Mouse (Mus musculus) left cerebral cortex, postnatal 4 days (tissue): ENCODE measurements around the gene Kif6. TPM values are rescaled to one million over a fixed set of nuclear protein-coding genes. Genes with fewer than 3 reads are reported as not detected.

Experiments
- DNase-seq: peaks from one replicate; pipeline ENCODE4 v3.0.0-alpha.2; 2022
- intact Hi-C: fragments of 180-260 bp; cut with DNase I; formaldehyde crosslinking; loops from one replicate; pipeline ENCODE4 v1.15.1; 2025
- total RNA-seq, 2 experiments: library from RNA; stranded (reverse); gene quantifications; 2 replicates each; pipeline ENCODE4 v1.2.3; 2021

Kif6 gene
- total RNA-seq, 2 experiments from 2014 or later, result 1.6 to 2.3 TPM

DNA sequence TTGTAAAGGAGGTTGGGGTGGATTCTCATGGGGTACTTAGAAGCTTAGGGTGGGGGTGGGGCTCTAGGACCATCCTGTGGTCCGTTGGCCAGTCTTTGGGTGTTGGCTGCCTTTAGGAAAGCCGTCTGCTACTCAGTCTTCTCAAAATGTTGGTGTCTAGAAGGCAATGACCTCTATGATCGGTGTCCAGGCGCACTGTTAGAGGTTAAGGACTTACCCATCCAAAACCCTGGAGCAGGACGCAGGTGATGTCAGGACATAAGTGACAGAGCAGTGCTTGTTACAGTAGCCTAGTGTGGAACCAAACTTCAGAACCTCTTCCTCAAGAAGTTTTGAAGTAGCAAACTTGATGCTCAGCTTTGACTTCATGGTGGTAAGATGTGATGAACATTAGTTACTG, 170.9 kb downstream of the Kif6 start:
- DNase-seq, result no peak
- intact Hi-C loops, result no loop called here

DNA sequence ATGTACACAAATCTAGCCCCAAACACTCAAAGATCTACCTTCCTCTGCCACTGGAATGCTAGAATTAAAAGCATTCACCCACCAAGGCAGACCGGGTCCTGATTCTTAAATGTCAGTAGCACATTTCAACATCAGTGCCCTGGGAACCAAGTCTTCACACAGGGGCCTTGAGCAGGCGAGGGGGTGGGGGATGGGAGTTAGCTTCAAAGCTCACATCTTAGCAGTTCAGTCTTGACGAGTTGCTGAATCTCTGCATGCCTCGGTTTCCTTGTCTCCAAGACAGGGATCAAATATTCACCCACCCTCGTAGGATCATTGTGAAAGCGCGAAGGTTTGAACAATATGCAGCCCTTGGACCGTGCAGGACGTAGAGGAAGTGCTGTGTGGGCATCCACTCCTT, 172.4 kb downstream of the Kif6 start:
- no peak for DNase-seq

DNA sequence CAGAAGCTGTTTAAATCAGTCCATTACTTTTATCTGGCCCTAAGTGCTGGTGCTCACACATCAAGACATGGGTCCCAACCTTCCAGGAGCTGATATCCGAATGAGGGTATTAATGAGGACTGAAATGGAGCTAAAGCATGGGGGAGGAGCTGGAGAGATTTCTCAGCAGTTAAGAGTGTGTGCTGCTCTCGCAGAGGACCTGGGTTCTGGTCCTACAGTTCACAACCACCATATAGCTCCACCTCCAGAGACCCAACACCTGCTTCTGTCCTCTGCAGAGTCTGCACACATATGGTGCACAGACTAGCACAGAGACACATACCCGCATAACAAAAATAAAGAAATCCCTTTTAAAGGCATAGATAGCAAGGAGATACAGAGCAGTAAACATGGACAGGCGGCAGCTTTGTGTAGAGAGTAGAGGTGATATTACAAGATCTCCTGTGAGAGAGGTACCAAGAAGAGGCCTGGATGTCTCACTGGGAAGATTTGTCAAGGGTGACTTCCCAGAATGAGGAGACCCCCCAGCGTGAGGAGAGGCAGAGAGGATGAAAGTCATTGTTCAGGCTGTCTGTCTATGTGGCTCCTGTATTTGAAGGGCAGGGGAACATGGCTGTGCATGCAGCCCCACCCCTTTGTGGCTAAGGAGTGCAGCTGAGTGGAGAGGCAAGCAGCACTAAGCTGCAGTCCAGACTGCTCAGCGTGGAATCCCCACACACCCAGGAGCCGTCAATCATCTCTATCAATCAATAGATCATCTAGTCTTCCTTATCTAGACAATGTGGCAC, 173.4 kb downstream of the Kif6 start:
- intact Hi-C loops, result no loop called here
- no peak for DNase-seq

More for the DNA sequence above, 172.4 kb downstream of the Kif6 start:
- intact Hi-C loops, result no loop called here

DNA sequence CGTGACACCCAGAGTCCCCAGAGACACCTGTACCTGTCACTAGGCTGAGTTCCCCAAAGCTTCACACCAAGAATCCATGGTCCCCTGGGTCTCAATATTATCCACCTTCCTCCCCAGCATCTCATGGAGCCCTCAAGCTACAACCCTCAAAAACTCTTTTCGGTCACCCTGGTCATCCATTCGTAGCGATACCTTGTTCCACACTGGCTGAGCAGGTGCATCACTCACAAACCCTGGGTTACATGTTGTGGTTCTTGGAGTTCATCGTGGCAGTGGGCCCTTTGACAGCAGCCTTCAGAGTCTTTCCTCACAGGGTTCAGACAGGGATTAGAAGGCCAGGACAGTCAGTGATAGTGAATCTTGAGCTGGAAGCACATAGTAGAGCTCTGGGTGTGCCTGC, 176.6 kb downstream of the Kif6 start:
- DNase-seq, result no peak

DNA sequence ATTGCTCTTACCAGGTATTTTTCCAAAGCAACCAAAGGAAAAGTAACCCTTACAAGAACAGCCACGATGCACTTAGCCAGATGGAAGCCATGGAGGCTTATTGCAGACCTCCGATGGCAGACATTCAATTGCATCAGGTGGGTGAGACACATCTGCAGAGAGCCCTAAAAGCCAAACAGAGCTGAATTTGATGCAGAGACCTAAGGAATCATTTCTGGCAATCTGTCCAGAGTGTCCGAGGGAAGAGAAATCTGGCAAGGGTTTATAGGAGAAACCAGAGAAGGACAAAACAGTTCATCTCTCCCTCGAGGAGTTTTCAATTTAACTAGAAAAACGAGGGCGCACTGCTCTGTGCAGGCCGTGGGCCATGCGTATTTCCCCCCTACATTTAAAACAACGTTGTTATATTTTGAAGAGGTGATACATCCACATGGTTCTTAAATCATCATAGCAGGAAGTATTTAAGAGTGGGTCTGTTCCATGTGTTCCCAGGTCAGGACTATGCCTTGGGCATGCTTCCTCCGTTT, 177.3 kb downstream of the Kif6 start:
- no peak for DNase-seq
- intact Hi-C loops, result no loop called here

More for the DNA sequence above, 176.6 kb downstream of the Kif6 start:
- intact Hi-C loops, result no loop called here

GRCm38 (mm10) chr17:49792946-49793345, 178.0 kb downstream of the Kif6 start:
- no peak for DNase-seq
- intact Hi-C loops, result no loop called here

GRCm38 (mm10) chr17:49793965-49794364, 179.0 kb downstream of the Kif6 start:
- DNase-seq, result no peak
- intact Hi-C loops, result no loop called here

GRCm38 (mm10) chr17:49795241-49795640, 180.3 kb downstream of the Kif6 start:
- DNase-seq, result no peak
- intact Hi-C loops, result no loop called here

GRCm38 (mm10) chr17:49796116-49796515, 181.2 kb downstream of the Kif6 start:
- intact Hi-C loops, result no loop called here

DNA sequence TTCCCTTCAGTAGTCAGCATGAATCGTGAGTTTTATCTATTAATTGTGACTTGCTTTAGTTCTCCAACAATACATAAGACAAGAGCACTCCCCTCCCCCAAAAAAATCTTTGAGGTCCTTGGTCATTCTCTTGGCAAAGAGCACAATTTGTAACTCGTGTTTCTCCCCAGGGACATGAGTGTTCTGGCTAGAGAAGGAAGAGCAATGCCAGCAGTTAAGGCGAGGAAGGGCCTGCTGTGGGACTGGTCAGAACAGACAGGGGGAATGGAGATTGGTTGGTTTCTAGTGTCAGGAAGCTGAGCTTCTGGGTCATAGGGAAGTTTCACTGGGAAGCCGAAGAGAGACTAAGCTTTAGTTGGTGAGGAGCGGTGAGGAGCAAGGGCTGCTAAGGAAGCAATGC, 184.2 kb downstream of the Kif6 start:
- intact Hi-C loops, result no loop called here
- DNase-seq, result no peak

More at GRCm38 (mm10) chr17:49796116-49796515, 181.2 kb downstream of the Kif6 start:
- no peak for DNase-seq

DNA sequence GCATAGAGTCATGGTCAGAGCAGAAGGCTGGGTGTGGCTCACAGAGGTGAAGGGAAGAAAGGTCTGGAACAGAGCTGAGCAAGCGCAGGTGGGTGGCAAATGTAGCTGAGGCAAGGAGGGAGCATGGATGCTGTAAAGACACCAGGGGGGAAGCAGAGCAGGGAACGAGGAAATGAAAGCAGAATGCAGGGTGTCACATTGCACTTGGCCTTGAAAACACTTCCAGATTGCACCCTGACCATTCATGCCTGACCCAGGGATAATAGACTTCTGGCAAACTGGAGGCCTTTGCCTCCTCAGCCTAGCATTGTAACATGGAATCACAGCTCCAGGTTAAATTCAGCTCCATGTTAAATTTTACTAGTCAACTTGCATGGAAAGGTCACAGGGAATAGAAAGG, 185.2 kb downstream of the Kif6 start:
- intact Hi-C loops, result no loop called here
- DNase-seq, result no peak

DNA sequence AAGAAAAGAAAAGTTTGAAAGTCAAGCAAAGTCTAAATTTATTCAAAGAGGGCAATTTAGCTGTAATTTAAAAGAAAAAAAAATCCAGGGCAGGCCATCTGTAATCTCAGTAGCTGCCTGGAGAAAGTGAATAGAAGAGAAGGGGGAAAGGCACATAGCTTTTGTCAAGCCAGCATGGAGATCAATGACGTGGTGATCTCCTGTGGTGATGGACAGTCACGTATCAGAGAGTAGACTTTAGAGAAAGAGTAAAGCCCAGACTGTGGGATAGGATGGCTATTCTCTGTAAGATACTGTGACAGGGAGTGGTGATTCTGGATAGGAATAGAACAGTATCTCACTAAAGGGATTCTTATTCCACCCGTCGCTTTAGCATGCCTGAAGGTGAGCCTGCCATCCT, 192.5 kb downstream of the Kif6 start:
- DNase-seq, result no peak
- intact Hi-C loops, result no loop called here

GRCm38 (mm10) chr17:49808712-49809343, 193.9 kb downstream of the Kif6 start:
- intact Hi-C loops, result no loop called here
- DNase-seq, result no peak

DNA sequence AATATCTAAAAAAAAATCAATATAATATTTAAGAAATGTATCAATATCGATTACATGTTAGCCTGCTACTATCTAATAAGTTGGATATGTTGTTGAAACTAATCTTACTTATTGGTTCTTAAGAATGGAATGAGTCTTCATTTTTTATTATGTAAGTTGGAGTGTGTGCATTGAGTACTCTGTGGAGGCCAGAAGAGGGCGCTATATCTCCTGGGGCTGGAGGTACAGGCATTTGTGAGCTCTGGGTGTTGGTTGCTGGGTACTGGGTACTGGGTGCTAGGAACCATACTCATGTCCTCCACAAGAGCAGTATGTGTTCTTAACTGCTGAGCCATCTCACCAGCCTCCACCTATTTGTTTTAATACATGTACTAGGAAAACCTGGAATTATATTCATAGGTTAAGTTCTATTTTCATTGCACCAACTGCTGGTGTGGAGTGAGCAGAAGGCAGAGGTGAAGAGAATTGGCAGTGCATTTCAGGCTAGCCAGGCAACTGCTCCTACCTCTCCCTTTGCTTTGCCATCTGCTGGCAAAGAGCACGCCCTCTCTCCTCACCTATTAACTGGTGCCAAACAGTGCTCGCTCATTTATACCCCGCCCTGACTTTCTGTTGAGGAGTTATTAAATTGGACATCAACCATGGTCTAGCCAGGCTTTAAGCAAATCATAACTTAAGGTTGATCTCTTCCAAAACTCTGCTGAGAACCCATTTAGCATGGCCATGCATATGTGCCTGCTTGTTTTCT, 199.1 kb downstream of the Kif6 start:
- DNase-seq, result peak; percentile 31
- intact Hi-C loops, result no loop called here

DNA sequence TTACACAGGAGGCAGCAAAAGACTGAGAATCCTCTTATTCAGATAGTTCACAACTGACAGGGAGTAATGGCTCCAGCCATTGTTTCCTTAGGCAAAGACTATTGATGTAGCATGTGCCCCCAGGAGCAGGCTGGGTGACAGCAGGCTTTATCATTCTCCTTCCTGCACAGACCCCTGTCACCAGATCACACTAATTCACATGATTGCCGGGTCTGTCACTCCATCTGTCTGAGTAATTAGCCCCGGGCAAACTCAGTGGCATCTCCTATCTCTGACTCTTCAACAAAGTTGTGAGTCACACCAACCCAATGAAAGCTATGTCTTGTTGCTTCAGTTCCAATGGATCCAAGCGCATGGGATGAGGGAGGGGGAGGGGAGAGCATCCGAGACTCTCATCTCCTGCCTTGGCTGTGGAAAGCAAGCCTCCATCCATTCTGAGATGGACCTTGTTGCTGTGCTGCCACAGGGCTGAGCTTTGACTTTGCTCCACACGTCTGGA, 201.2 kb downstream of the Kif6 start:
- DNase-seq, result peak; percentile 60
- intact Hi-C loops, result no loop called here

GRCm38 (mm10) chr17:49816703-49817102, 201.8 kb downstream of the Kif6 start:
- intact Hi-C loops, result no loop called here
- DNase-seq, result peak; percentile 48

- DNase-seq, result no peak
- intact Hi-C loops, result no loop called here
Measured at GRCm38 (mm10) chr17:49820203-49820602, 205.3 kb downstream of the Kif6 start.

DNA sequence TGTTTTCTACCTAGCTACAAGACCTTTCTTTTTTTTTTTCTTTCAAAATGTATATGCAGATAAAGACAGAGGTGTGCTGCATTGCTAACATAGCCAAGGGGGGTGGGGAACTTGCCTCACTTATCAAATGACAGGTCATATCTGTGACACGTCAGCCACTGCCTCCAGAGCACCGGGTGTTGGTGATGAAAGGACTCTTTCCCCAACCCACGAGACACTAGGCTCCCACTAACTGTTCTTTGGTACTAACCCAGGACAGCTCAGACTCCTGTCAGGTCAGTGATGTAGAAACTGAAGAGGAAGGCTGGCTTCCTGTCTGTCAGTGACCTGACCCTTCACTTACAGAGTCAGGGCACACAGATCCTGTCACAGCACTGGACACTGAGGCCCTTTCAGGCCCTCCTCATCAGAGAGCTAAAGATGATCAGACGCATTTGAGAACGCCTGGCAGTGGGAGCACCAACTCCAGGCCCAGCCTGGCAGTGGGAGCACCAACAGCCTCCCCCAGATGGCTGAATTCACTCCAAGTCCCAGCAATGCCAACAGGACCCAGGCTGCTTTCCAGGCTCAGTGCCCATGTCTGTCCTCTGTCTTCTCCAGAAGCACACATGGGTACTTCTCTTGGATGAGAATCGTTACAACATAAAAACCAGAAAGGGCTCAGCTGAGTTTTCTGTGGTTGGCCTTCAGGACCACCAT, 209.4 kb downstream of the Kif6 start:
- peak; percentile 82 for DNase-seq
- intact Hi-C loops, result no loop called here

GRCm38 (mm10) chr17:49824841-49825450, 210.0 kb downstream of the Kif6 start:
- intact Hi-C loops, result no loop called here
- DNase-seq, result peak; percentile 30

GRCm38 (mm10) chr17:49825831-49826230, 210.9 kb downstream of the Kif6 start:
- DNase-seq, result peak; percentile 43
- intact Hi-C loops, result no loop called here
